Mouse (Mus musculus): Measurements from ENCODE around the gene Thsd4.

Gene Thsd4

GRCm38 (mm10) chr9:60266583-60267272 is 255.1 kb downstream of the Thsd4 start:
- no peak for DNase-seq (ENCODE audit: low read depth, low spot score)

- DNase-seq (ENCODE audit: low read depth, low spot score) = no peak
These were observed 257.1 kb downstream of the Thsd4 start for GRCm38 (mm10) chr9:60264586-60265325.

DNA sequence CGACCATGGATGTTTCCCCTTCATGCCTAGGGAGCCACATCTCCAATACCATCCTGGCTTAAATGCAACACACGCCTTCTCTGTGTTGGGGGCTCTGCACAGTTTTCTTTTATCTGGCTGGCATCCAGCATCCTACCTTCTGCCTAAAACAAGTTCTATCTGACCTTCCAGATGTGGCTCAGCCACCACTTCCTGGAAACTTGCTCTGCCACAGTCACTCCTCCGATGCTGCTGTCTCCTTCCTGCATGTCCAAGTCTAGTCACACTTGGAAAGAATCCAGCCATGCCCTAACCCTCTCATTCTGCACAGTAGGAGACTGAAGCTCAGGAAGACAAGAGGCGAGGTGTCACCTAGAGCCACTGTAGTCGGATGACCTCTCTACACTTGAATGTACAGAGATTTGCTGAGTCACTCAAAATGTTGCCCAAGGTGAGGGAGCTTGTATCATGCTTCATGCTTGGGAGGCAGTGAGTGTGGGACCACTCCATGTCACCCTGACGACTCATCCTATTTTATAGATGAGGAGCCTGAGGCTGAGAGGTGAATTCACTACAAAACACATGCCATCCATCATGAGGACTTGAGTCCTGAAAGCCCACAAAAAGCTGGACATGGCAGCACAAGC is 259.2 kb downstream of the Thsd4 start:
- DNase-seq (ENCODE audit: low read depth, low spot score) = no peak

GRCm38 (mm10) chr9:60259626-60260025 is 262.2 kb downstream of the Thsd4 start:
- no peak for DNase-seq (ENCODE audit: low read depth, low spot score)

GRCm38 (mm10) chr9:60251765-60252164 is 270.1 kb downstream of the Thsd4 start:
- DNase-seq (ENCODE audit: low read depth, low spot score) = no peak

DNA sequence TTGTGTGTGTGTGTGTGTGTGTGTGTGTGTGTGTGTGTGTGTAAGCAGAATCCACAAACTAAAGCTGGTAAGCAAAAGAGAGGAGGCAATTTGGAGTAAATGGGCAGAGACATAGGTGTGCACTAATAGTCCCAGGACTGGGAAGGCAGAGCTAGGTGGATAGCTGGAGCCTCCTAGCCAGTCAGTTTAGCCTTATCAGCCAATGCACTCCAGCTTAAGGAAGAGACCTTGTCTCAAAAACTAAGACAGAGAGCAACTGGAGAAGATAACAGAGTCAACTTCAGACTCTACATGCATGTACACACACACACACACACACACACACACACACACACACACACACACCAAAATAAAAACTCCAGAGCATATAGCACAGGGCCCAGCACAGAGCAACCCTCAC is 271.4 kb downstream of the Thsd4 start:
- no peak for DNase-seq (ENCODE audit: low read depth, low spot score)

GRCm38 (mm10) chr9:60247998-60248397 is 273.8 kb downstream of the Thsd4 start:
- DNase-seq (ENCODE audit: low read depth, low spot score) = no peak

DNA sequence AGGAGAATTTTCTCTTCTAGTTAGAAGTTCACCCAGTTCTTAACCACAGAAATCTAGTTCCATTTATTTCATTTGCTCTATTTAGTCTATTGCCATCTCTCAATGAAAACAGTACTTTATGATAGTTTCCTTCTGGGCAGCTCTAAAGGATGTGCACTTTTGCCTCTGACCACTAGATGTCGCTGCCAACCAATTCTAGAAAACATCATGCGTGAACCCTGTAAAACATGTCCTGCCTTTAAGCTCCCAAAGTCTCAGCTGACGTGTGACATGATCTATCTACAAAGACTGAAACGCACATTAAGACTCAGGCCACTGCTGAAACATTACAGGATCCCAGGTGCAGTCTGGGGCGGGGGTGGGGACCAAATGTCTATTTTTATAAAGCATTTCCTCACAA is 276.9 kb downstream of the Thsd4 start:
- peak; percentile 52 for DNase-seq (ENCODE audit: low read depth, low spot score)

- DNase-seq (ENCODE audit: low read depth, low spot score) = peak; percentile 26
These were observed 278.3 kb downstream of the Thsd4 start for GRCm38 (mm10) chr9:60243503-60243902.

DNA sequence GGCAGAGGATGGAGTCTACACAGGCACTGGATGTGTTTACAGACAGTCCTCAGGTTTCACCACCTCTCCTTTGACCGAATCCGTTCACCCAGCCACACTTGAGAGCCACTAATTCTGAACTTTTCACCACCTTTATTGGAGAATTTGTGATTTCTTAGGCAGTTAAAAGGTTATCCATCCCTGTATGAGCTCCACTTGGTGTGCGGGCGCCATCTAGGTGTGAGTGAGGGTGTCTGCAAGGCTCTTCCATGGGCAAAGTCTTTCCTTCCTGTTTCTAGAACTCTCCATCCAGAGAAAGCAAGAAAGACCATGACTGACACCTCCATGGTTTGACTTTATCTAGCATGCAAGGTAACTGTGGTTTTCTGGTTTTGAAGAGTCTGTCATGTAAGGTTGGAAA is 284.2 kb downstream of the Thsd4 start:
- DNase-seq (ENCODE audit: low read depth, low spot score) = peak; percentile 45

DNA sequence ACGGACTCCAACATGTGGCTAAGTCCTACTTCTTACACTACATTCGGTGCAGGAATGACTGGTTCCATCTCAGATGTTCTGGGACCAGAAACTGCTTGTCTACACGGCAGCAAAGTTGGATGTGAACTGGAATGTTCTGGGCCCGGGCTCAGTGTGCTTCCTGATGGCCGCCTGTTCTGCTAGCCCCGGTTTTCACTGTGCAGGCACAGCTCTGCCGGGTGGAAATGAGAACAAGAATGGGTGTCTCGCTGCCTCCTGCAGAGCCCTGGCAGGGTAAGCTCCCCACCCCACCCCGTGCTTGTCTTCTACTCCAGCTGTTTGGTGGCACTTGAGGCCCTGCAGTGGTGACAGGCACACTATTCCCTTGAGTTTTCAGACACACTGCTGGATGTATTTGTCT is 285.7 kb downstream of the Thsd4 start:
- no peak for DNase-seq (ENCODE audit: low read depth, low spot score)

GRCm38 (mm10) chr9:60234233-60235115 is 287.4 kb downstream of the Thsd4 start:
- no peak for DNase-seq (ENCODE audit: low read depth, low spot score)

DNA sequence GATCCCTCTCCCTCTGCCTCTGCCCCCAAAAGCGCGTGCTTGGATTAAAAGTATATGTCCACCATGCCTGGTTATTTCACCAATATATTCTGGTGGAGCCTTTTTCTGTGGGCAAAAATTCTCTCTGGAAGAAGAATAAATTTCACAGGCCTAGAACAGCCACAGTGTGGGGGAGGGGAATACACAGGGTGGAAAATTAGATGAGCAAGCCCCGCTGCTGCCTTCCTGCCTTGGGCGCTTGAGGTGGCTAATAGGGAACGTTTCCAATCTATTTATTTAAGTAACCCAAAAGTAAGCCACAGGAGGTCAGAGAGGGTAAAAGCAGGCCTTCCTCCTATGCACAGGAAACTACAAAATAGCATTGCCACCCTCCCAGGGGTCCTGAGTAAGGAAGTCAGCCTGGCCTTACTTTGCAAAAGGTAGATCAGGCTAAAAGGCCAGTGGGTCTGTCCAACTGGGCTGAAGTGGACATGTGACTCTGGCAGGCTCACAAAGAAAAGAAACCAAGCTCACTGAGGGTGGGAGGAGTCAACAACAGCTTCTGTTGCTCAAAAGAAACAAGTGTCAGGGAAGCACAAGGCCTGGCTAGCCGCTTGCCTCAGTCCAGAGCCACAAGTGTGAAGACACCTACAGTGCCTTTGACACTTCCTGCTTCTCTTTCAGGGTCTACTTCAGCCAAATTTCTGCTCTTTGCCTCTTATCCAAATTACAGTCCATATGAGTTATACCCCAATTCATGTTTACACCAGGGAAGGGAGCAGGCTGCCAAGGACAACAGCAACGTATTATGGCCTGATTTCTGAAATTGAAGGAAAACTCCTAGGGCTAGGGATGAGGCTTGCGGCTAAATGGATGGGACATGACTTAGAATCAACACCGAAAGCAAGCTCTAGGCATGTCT is 289.6 kb downstream of the Thsd4 start:
- DNase-seq (ENCODE audit: low read depth, low spot score) = no peak

- no peak for DNase-seq (ENCODE audit: low read depth, low spot score)
These were observed 292.4 kb downstream of the Thsd4 start for GRCm38 (mm10) chr9:60229496-60229895.

DNA sequence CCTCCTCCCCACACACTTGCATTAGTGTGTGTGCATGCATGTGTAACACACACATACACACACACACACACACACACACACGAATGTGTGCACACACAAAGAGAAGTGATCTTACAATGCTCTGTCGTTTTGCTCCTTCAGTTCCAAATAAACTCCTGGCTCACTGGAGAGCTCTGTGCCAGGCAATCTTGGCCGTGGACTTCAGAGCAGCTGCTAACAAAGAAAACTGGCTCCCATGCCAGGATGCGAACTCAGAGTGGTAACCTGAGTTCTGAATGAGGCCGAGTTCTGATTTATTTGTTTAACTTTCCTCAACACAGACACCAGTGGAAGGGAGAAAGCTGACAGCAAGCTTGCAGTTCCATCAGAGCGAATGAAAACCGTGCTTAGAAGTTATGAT is 294.1 kb downstream of the Thsd4 start:
- no peak for DNase-seq (ENCODE audit: low read depth, low spot score)

DNA sequence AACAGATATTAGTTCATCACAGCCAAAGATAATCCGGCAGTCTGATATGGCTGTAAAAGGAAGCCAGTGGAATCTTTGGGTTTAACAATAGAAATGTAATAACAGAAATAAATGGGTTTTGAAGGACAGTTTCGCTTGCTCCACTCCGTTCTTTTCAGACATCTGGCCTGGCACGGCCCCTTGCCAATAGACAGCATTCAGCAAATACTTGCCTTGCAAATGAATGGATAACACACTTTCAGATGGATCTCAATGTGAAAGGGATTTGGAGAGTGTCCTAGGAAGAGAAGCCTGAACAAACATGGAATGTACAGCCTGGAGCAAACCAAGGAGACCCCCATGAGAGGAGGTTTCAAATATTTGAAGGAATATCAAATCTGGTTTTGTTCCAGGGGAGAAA is 295.2 kb downstream of the Thsd4 start:
- DNase-seq (ENCODE audit: low read depth, low spot score) = no peak

- DNase-seq (ENCODE audit: low read depth, low spot score) = no peak
These were observed 295.7 kb downstream of the Thsd4 start for GRCm38 (mm10) chr9:60226155-60226554.

- DNase-seq (ENCODE audit: low read depth, low spot score) = no peak
These were observed 296.4 kb downstream of the Thsd4 start for GRCm38 (mm10) chr9:60225453-60225852.

DNA sequence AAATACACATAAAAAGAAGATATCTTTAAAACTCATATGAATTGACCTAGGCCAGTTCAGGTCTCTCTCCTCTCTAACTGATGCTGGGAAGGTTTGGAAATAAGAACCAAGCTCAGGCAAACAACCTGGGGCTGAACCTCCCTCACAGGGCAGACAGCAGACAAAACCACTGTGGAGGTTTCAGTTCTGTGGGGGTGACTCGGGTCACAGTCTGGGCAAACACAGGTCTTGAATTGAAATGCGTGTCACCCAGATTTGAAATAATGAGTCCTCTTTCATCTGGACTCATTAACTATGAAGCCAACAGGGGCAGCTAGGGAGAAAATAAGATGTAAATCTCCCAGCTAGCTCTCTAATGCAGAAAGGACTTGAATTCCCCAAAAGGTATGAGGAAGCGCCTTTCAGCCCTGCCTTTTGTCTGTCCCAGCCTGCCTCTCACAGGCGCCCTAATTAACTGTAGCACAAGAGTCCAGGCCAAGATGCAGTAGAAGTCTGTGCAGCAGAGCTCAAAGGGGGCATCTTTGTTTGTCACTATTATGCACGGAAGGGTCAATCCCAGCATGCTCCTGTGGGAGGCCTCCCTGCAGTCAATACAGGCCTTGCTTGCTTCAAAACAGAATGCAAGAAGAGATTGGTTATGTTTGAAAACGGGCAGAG is 297.7 kb downstream of the Thsd4 start:
- DNase-seq (ENCODE audit: low read depth, low spot score) = no peak

GRCm38 (mm10) chr9:60220431-60220830 is 301.4 kb downstream of the Thsd4 start:
- no peak for DNase-seq (ENCODE audit: low read depth, low spot score)

All from R1 (cell line).